In the genomic region with DNA sequence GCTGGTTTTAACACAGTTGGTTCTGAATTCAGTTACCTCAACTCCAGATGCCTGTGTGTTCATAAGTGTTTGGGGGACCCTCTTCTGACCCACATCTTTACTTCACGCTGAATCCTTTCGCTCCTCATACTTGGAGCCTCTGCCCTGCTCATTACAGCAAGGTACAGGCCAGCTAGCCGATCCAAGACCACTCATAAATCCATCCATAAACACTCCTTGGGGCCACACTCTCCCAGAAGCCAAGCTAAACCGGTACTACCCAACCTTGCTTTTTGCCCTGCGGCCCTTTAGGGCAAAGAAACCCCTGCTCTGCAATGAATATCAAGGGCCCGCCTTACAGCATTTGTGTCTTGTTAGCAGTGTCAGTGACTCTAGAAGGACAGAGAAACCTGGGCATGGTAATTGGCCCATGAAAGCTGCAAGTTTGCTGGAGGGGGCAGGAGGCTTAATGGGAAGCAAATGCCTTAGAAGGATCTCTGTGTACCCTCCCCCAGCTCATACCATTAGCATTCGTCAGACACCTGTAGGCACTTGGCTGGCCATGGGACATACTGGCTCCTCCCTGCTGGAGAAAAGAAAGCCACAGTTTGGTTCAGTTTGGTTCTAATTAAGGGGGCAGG, we compare ENCODE assay signal across 16 mouse cellular contexts. TPM values are rescaled to one million over a fixed set of nuclear protein-coding genes. Genes with fewer than 3 reads are reported as not detected.
A peak's percentile ranks its signal among the peaks of the same experiment; 100 is the strongest.
DNase-seq lines count a peak whose midpoint lies in the region; ATAC-seq and TF ChIP-seq lines count a peak whose summit lies in the region.
"Had no signal": no experiment of that assay in that cellular context is flagged by ENCODE, and none has a peak within 500 bp of the region (broad histone marks: within the 10 kb centered on the region; RNA-seq: fewer than 3 reads in every experiment).

No protein-coding gene starts in this region.

- TF ChIP-seq CTCF in forebrain, postnatal 0 days (IDR thresholded peaks at IDR 0.05; ENCODE audit: low read depth) = no peak
- TF ChIP-seq CTCF in lung, postnatal 0 days (IDR thresholded peaks at IDR 0.05) = no peak
- no peak for TF ChIP-seq CTCF in lung, adult 2 months (IDR thresholded peaks at IDR 0.05; ENCODE audit: insufficient read depth, low read length)
- no peak for TF ChIP-seq CTCF in embryonic fibroblast, embryonic 13.5 days (IDR thresholded peaks at IDR 0.05; ENCODE audit: borderline replicate concordance, insufficient read depth, low read length)

- H3K4me3 ChIP-seq in forebrain, embryonic 11.5 days (ENCODE audit: low read depth, low read length) = no peak overlapping the region
- H3K4me3 ChIP-seq in forebrain, postnatal 0 days (ENCODE audit: low read depth, low read length) = no peak overlapping the region
- no peak overlapping the region for H3K4me3 ChIP-seq in lung, postnatal 0 days (ENCODE audit: low read depth, low read length)
- H3K4me3 ChIP-seq in lung, adult 2 months (replicated peaks; ENCODE audit: extremely low read depth, low read depth, low read length) = no peak overlapping the region
- no peak overlapping the region for H3K4me3 ChIP-seq in embryonic fibroblast, embryonic 13.5 days (ENCODE audit: insufficient read depth, low read length)
- no peak overlapping the region for H3K4me3 ChIP-seq in limb, embryonic 15.5 days
- H3K4me3 ChIP-seq: lung, embryonic 15.5 days had no signal

- H3K36me3 ChIP-seq in forebrain, embryonic 11.5 days (ENCODE audit: control insufficient read depth, insufficient read depth, low read length) = no peaks in the 10 kb centered on the region
- H3K36me3 ChIP-seq in forebrain, postnatal 0 days (ENCODE audit: insufficient read depth) = no peaks in the 10 kb centered on the region
- no peaks in the 10 kb centered on the region for H3K36me3 ChIP-seq in lung, postnatal 0 days (ENCODE audit: insufficient read depth, low read length)
- no peaks in the 10 kb centered on the region for H3K36me3 ChIP-seq in limb, embryonic 15.5 days
- H3K36me3 ChIP-seq: lung, embryonic 15.5 days had no signal

- H3K4me1 ChIP-seq in forebrain, embryonic 11.5 days (replicated peaks; ENCODE audit: control insufficient read depth, insufficient read depth, low read length) = peaks cover 21% of the 10 kb centered on the region
- H3K4me1 ChIP-seq in forebrain, postnatal 0 days (ENCODE audit: insufficient read depth) = no peaks in the 10 kb centered on the region
- H3K4me1 ChIP-seq in lung, postnatal 0 days (ENCODE audit: insufficient read depth, low read depth, low read length) = no peaks in the 10 kb centered on the region
- H3K4me1 ChIP-seq in lung, adult 2 months (ENCODE audit: control insufficient read depth, insufficient read depth, low read length) = no peaks in the 10 kb centered on the region
- peaks cover 32% of the 10 kb centered on the region for H3K4me1 ChIP-seq in embryonic fibroblast, embryonic 13.5 days (ENCODE audit: control insufficient read depth, insufficient read depth, low read length)
- H3K4me1 ChIP-seq in limb, embryonic 15.5 days = peaks cover 78% of the 10 kb centered on the region

- peak overlapping the region; percentile 68; the same call in 1 of the 2 replicates for H3K27ac ChIP-seq in forebrain, embryonic 11.5 days (ENCODE audit: low read depth, low read length)
- H3K27ac ChIP-seq in forebrain, postnatal 0 days (ENCODE audit: low read depth, low read length) = no peak overlapping the region
- H3K27ac ChIP-seq in lung, postnatal 0 days (ENCODE audit: low read length) = no peak overlapping the region
- H3K27ac ChIP-seq in embryonic fibroblast, embryonic 13.5 days (ENCODE audit: insufficient read depth, low read length) = peak overlapping the region; percentile 12; the same call in 1 of the 2 replicates
- peak overlapping the region; percentile 86 for H3K27ac ChIP-seq in limb, embryonic 15.5 days
- H3K27ac ChIP-seq: lung, embryonic 15.5 days had no signal

- H3K9ac ChIP-seq in forebrain, embryonic 11.5 days (ENCODE audit: low read length) = no peak overlapping the region
- no peak overlapping the region for H3K9ac ChIP-seq in forebrain, postnatal 0 days
- no peak overlapping the region for H3K9ac ChIP-seq in lung, postnatal 0 days (replicated peaks; ENCODE audit: low read depth)
- H3K9ac ChIP-seq in limb, embryonic 15.5 days = no peak overlapping the region
- H3K9ac ChIP-seq: lung, embryonic 15.5 days had no signal

- no peak for TF ChIP-seq POLR2A in lung, adult 2 months (IDR thresholded peaks at IDR 0.05; ENCODE audit: borderline replicate concordance, extremely low read depth, low read depth, low read length)
- no peak for TF ChIP-seq POLR2A in embryonic fibroblast, embryonic 13.5 days (IDR thresholded peaks at IDR 0.05; ENCODE audit: low read depth, low read length)

- DNase-seq in forebrain, embryonic 11.5 days (ENCODE audit: low spot score) = peak; percentile 62
- no peak for DNase-seq in forebrain, postnatal 0 days
- peak; percentile 45 for DNase-seq in lung, postnatal 0 days (ENCODE audit: low spot score)
- no peak for DNase-seq in lung, adult 2 months
- DNase-seq in urinary bladder, postnatal 14 days (ENCODE audit: low spot score) = no peak
- DNase-seq in right cerebral cortex, postnatal 14 days = no peak
- DNase-seq: adrenal gland, postnatal 25 days; cerebellum, adult 11-12 months; gastrocnemius, postnatal 36 days; heart, postnatal 10 days; right cerebral cortex, postnatal 25 days had no signal

- no peak for TF ChIP-seq EP300 in lung, postnatal 0 days (IDR thresholded peaks at IDR 0.05)

- 46% methylated on average over 7 of the region's 7 CpGs for WGBS in forebrain, embryonic 11.5 days
- 47% methylated on average over 7 of the region's 7 CpGs for WGBS in forebrain, postnatal 0 days
- 54% methylated on average over 7 of the region's 7 CpGs for WGBS in lung, postnatal 0 days
- WGBS in lung, adult 2 months = 71% methylated on average over 7 of the region's 7 CpGs
- 17% methylated on average over 7 of the region's 7 CpGs for WGBS in limb, embryonic 15.5 days

- H3K27me3 ChIP-seq in forebrain, embryonic 11.5 days (ENCODE audit: control insufficient read depth, insufficient read depth, low read length) = peaks cover 38% of the 10 kb centered on the region
- no peaks in the 10 kb centered on the region for H3K27me3 ChIP-seq in forebrain, postnatal 0 days (ENCODE audit: insufficient read depth, low read length)
- 0 out of 2 replicates have a peak, but pooled peaks cover under 1% of the 10 kb centered on the region for H3K27me3 ChIP-seq in lung, postnatal 0 days (replicated peaks; ENCODE audit: insufficient read depth, low read length)
- H3K27me3 ChIP-seq in limb, embryonic 15.5 days = no peaks in the 10 kb centered on the region

- no peaks in the 10 kb centered on the region for H3K9me3 ChIP-seq in forebrain, embryonic 11.5 days (ENCODE audit: control insufficient read depth, low read length)
- H3K9me3 ChIP-seq in forebrain, postnatal 0 days (ENCODE audit: low read length) = no peaks in the 10 kb centered on the region
- no peaks in the 10 kb centered on the region for H3K9me3 ChIP-seq in lung, postnatal 0 days (ENCODE audit: low read length)
- H3K9me3 ChIP-seq in limb, embryonic 15.5 days = no peaks in the 10 kb centered on the region
- H3K9me3 ChIP-seq: lung, embryonic 15.5 days had no signal

- no peak overlapping the region for H3K4me2 ChIP-seq in forebrain, embryonic 11.5 days (ENCODE audit: low read depth, low read length, severe bottlenecking)
- H3K4me2 ChIP-seq in forebrain, postnatal 0 days (ENCODE audit: low read depth) = no peak overlapping the region
- no peak overlapping the region for H3K4me2 ChIP-seq in lung, postnatal 0 days (replicated peaks; ENCODE audit: low read depth, low read length)
- H3K4me2 ChIP-seq in limb, embryonic 15.5 days = 0 out of 2 replicates have a peak overlapping the region, but pooled peaks have one; percentile 14
- H3K4me2 ChIP-seq: lung, embryonic 15.5 days had no signal

- peak; percentile 36; the same call in 1 of the 2 replicates for ATAC-seq in forebrain, embryonic 11.5 days (replicated peaks; ENCODE audit: low FRiP score)
- no peak for ATAC-seq in forebrain, postnatal 0 days
- peak; percentile 59 for ATAC-seq in lung, postnatal 0 days
- peak; percentile 64 for ATAC-seq in limb, embryonic 15.5 days (ENCODE audit: insufficient number of reproducible peaks, low FRiP score, low TSS enrichment, low read depth)
- ATAC-seq: intestine, embryonic 16.5 days; midbrain, embryonic 16.5 days had no signal

RNA-seq across cellular contexts. Expression of gene Rpusd4, which starts 59.1 kb away (rescaled TPM):
- 26.7 and 29.3 TPM in 2 replicates for polyA plus RNA-seq in forebrain, embryonic 11.5 days (2014; fragmentation: Nextera tagmentation; extraction: Ambion mirVana)
- 9.2 and 10.9 TPM in 2 replicates for total RNA-seq in forebrain, postnatal 0 days (2014; rRNA removed)
- polyA plus RNA-seq in forebrain, postnatal 0 days (2015; fragmentation: Nextera tagmentation; extraction: Ambion mirVana) = 10.2 and 11.4 TPM in 2 replicates
- polyA plus RNA-seq in lung, postnatal 0 days (2015; fragmentation: Nextera tagmentation; extraction: Ambion mirVana) = 14.6 and 16.1 TPM in 2 replicates
- polyA plus RNA-seq in lung, adult 2 months (2012; rRNA removed) = 7.5 and 9.0 TPM in 2 replicates
- 9.7 and 11.0 TPM in 2 replicates for polyA plus RNA-seq in embryonic fibroblast, embryonic 13.5 days (2011; ENCODE audit: insufficient read length, low read depth, missing spikeins)
- 24.1 and 26.0 TPM in 2 replicates for polyA plus RNA-seq in limb, embryonic 15.5 days (2015; fragmentation: Nextera tagmentation; extraction: Ambion mirVana)

RNA-seq across cellular contexts. Expression of gene Fam118b, which starts 59.1 kb away (rescaled TPM):
- 68.9 and 75.4 TPM in 2 replicates for polyA plus RNA-seq in forebrain, embryonic 11.5 days (2014; fragmentation: Nextera tagmentation; extraction: Ambion mirVana)
- 34.6 and 41.5 TPM in 2 replicates for total RNA-seq in forebrain, postnatal 0 days (2014; rRNA removed)
- 49.7 and 59.7 TPM in 2 replicates for polyA plus RNA-seq in forebrain, postnatal 0 days (2015; fragmentation: Nextera tagmentation; extraction: Ambion mirVana)
- polyA plus RNA-seq in lung, postnatal 0 days (2015; fragmentation: Nextera tagmentation; extraction: Ambion mirVana) = 25.8 and 27.5 TPM in 2 replicates
- polyA plus RNA-seq in lung, adult 2 months (2012; rRNA removed) = 10.1 and 12.7 TPM in 2 replicates
- 30.3 and 31.4 TPM in 2 replicates for polyA plus RNA-seq in embryonic fibroblast, embryonic 13.5 days (2011; ENCODE audit: insufficient read length, low read depth, missing spikeins)
- 38.5 and 38.9 TPM in 2 replicates for polyA plus RNA-seq in limb, embryonic 15.5 days (2015; fragmentation: Nextera tagmentation; extraction: Ambion mirVana)

Comparison
In these comparisons a context has a peak if more than half of its experiments do, and no peak if none do; other contexts are left out.
1. DNase-seq: peak in forebrain, embryonic 11.5 days (single experiment) and lung, postnatal 0 days (single experiment); none in forebrain, postnatal 0 days (single experiment), lung, adult 2 months (single experiment), urinary bladder, postnatal 14 days (single experiment) and right cerebral cortex, postnatal 14 days (single experiment).
2. H3K27ac ChIP-seq: peak in forebrain, embryonic 11.5 days (single experiment), embryonic fibroblast, embryonic 13.5 days (single experiment) and limb, embryonic 15.5 days (single experiment); none in forebrain, postnatal 0 days (single experiment) and lung, postnatal 0 days (single experiment).